Mouse (Mus musculus) G1E (cell line): ENCODE measurements around the gene Gm13276.

ENCODE experiments used
- CTCF ChIP-seq: IDR thresholded peaks from 2 replicates; pipeline ENCODE4 v1.5.1; 2012; ENCODE audit warnings: low read depth, low read length, inconsistent platforms, mixed read lengths
- GATA1 ChIP-seq: IDR thresholded peaks from 2 replicates; pipeline ENCODE4 v1.6.1; 2012; ENCODE audit warnings: borderline replicate concordance, low read length, inconsistent platforms, mixed read lengths

- TF ChIP-seq CTCF (no peak), GATA1 (no peak)
These were observed 46.5 kb upstream of the Gm13276 start for GRCm38 (mm10) chr4:88739036-88739435.
